Mouse (Mus musculus) CH12.LX (cell line): Measurements from ENCODE around the gene Commd8.

Experiments
- CTCF ChIP-seq, 2 experiments: IDR thresholded peaks in 1 of 2; conservative IDR thresholded peaks in 1 of 2; 2 replicates each; pipeline ENCODE4 v1.5.1; 2011 to 2012; ENCODE audit warnings: low read depth in 2 of 2, low read length in 2 of 2, improper control_type of control experiment in 1 of 2, inconsistent platforms in 1 of 2, mild to moderate bottlenecking in 1 of 2, moderate library complexity in 1 of 2
- E2F4 ChIP-seq: IDR thresholded peaks from 2 replicates; pipeline ENCODE4 v1.6.1; 2011; ENCODE audit warnings: low read depth, low read length, improper control_type of control experiment; ENCODE audit not compliant: insufficient replicate concordance
- GABPA ChIP-seq: IDR thresholded peaks from 2 replicates; pipeline ENCODE4 v1.6.1; 2012; ENCODE audit warnings: low read depth, low read length, improper control_type of control experiment, inconsistent platforms; ENCODE audit not compliant: insufficient replicate concordance
- MAX ChIP-seq: IDR thresholded peaks from 2 replicates; pipeline ENCODE4 v1.6.1; 2011; ENCODE audit warnings: low read length, improper control_type of control experiment
- POLR2A ChIP-seq: IDR thresholded peaks from 2 replicates; pipeline ENCODE4 v1.6.1; 2011; ENCODE audit warnings: low read depth, mild to moderate bottlenecking, improper control_type of control experiment, low read length

DNA sequence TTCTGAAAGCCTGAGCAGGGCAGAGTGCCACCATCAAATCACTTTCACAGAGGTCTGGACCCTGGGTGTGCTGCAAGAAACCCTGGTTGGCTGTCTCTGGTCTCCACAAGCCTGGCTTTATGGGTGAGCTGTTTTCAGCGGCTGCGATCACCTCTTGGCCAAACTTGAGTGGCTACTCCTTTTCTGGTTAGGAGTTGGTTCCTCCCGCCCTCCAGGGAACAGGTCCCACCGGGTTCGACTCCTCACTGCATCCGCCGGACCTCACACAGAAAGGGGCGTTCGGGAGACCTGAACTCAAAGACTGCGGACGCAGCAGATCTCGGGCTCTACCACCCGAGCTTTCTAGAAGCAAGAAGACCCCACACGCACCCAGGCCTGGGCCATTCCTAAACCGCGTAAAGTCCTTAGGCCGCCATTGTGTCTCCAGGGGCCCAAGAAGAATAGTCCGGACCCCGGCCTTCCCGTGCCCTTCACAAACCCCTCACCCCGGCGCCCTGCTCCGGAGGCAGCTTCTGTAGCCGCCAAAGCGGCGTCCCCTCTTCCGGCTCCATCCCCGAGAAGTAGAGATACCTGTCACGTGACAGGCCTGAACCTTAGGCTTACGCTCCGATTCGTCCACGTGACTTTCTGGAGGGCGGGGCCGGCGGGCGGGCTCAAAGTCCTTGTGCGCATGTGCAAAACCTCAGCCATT, at the start of gene Commd8:
- TF ChIP-seq CTCF (conservative IDR thresholded peaks at IDR 0.05 in 1 of 2, IDR thresholded peaks at IDR 0.05 in 1 of 2; ENCODE audit: low read depth in 2 of 2, low read length in 2 of 2) (no peak), GABPA (no peak), POLR2A (peak; percentile 98), MAX (peak; percentile 98), E2F4 (no peak)
